Mouse (Mus musculus): ENCODE measurements at regions not wholly inside any gene's neighbourhood (a gene's known extent, or its start where the extent isn't known, plus 50 kb on each side); places are given as distances from the start of the nearest gene placed in this dataset.

- H3K27ac ChIP-seq (replicated peaks) = no peak overlapping the region
- 95% methylated on average over 2 of the region's 2 CpGs for whole genome bisulfite sequencing
- no peak overlapping the region for H3K9ac ChIP-seq (replicated peaks)
- no peaks in the 10 kb centered on the region for H3K27me3 ChIP-seq
- no peak overlapping the region for H3K4me2 ChIP-seq (replicated peaks)
- H3K36me3 ChIP-seq = no peaks in the 10 kb centered on the region
- H3K4me1 ChIP-seq = no peaks in the 10 kb centered on the region
- H3K4me3 ChIP-seq = no peak overlapping the region
- H3K9me3 ChIP-seq = no peaks in the 10 kb centered on the region
- no peak for ATAC-seq (ENCODE audit: low FRiP score, low read depth)
Observed at GRCm38 (mm10) chr1:159398643-159399042, 124.9 kb upstream of the Tnr start.

DNA sequence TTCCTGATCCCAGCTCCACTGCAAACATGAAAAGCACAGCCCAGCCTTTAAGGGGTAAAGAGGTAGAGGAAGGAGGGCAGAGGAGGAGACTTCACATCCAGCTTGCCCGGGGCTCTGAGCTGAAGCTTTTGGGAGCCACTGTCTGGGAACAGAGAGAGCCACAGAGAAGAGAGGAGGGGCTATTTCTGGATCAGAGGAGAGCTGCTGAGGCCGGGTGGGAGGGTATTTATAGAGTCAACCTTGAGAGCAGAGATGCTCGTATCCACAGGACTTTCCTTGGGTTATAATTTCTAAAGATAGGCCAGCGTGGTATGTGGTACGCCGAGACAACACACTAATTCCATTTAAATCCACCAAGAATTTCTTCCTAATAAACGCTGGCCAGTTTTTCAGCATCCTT lies 117.3 kb upstream of the Tnr start:
- H3K36me3 ChIP-seq = no peaks in the 10 kb centered on the region
- WGBS = 76% methylated on average over 7 of the region's 7 CpGs
- no peaks in the 10 kb centered on the region for H3K4me1 ChIP-seq
- H3K27me3 ChIP-seq = no peaks in the 10 kb centered on the region
- H3K9me3 ChIP-seq = no peaks in the 10 kb centered on the region
- H3K4me3 ChIP-seq = no peak overlapping the region
- ATAC-seq (ENCODE audit: low FRiP score, low read depth) = no peak
- no peak overlapping the region for H3K4me2 ChIP-seq (replicated peaks)
- H3K27ac ChIP-seq (replicated peaks) = no peak overlapping the region
- H3K9ac ChIP-seq (replicated peaks) = no peak overlapping the region

DNA sequence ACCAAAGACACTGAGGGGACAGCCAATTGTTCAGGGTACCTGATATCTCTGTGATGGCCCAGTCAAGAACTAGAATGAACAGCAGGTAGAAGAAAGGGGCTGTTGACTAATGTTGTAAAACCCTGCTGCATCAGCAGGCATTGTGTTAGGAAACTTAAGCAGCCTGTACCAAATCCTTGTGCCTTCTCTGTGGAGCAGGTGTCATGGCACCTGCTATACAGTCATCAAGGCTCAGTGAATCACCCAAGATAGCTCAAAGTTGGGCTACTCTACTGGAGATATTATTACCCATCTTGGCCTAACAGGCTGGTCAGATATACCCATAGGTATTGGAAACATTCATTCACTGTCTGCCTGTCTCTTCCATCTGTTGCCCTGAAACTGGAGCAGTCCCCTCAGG lies 116.8 kb upstream of the Tnr start:
- Histone ChIP-seq H3K36me3 (no peaks in the 10 kb centered on the region), H3K4me2 (replicated peaks) (no peak overlapping the region), H3K4me3 (no peak overlapping the region), H3K27me3 (no peaks in the 10 kb centered on the region), H3K4me1 (no peaks in the 10 kb centered on the region), H3K27ac (replicated peaks) (no peak overlapping the region), H3K9ac (replicated peaks) (no peak overlapping the region), H3K9me3 (no peaks in the 10 kb centered on the region)
- ATAC-seq (ENCODE audit: low FRiP score, low read depth) = no peak

DNA sequence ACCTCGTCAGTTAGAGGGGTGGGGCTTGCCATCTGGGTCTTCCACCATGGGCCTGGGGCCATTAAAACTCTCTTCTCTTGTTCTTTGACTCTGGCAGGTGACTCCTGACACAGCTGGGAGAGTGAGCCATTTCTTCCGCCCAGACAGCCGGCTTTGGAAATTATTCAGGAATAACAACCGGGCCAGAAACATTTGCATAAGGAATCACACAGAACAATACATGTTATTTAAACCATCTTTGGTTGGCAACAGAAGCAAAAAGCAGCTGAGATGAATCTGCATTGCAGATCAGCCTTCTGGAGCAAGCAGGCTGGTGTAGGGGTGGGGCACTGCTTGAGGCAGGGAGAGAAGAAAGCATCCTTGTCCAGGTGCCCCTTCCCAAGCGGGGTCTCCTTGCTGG lies 110.2 kb upstream of the Tnr start:
- ATAC-seq (ENCODE audit: low FRiP score, low read depth) = peak; percentile 76
- no peak overlapping the region for H3K4me2 ChIP-seq (replicated peaks)
- no peak overlapping the region for H3K9ac ChIP-seq (replicated peaks)
- H3K27me3 ChIP-seq = no peaks in the 10 kb centered on the region
- 44% methylated on average over 5 of the region's 5 CpGs for WGBS
- peak overlapping the region; percentile 40 for H3K27ac ChIP-seq (replicated peaks)
- peaks cover 17% of the 10 kb centered on the region; the same call in 1 of the 2 replicates for H3K4me1 ChIP-seq
- no peaks in the 10 kb centered on the region for H3K9me3 ChIP-seq
- H3K4me3 ChIP-seq = no peak overlapping the region
- no peaks in the 10 kb centered on the region for H3K36me3 ChIP-seq

GRCm38 (mm10) chr1:159415656-159416055 lies 107.9 kb upstream of the Tnr start:
- no peaks in the 10 kb centered on the region for H3K27me3 ChIP-seq
- WGBS = 51% methylated on average over 3 of the region's 3 CpGs
- no peaks in the 10 kb centered on the region for H3K36me3 ChIP-seq
- peaks cover 17% of the 10 kb centered on the region; the same call in 1 of the 2 replicates for H3K4me1 ChIP-seq
- no peak for ATAC-seq (ENCODE audit: low FRiP score, low read depth)
- no peak overlapping the region for H3K27ac ChIP-seq (replicated peaks)
- no peak overlapping the region for H3K4me3 ChIP-seq
- H3K4me2 ChIP-seq (replicated peaks) = no peak overlapping the region
- no peak overlapping the region for H3K9ac ChIP-seq (replicated peaks)
- H3K9me3 ChIP-seq = no peaks in the 10 kb centered on the region

GRCm38 (mm10) chr1:159417176-159417575 lies 106.4 kb upstream of the Tnr start:
- no peaks in the 10 kb centered on the region for H3K27me3 ChIP-seq
- 85% methylated on average over 5 of the region's 5 CpGs for WGBS
- H3K4me3 ChIP-seq = no peak overlapping the region
- no peak for ATAC-seq (ENCODE audit: low FRiP score, low read depth)
- no peak overlapping the region for H3K9ac ChIP-seq (replicated peaks)
- H3K36me3 ChIP-seq = no peaks in the 10 kb centered on the region
- peaks cover 17% of the 10 kb centered on the region; the same call in 1 of the 2 replicates for H3K4me1 ChIP-seq
- no peak overlapping the region for H3K4me2 ChIP-seq (replicated peaks)
- no peaks in the 10 kb centered on the region for H3K9me3 ChIP-seq
- no peak overlapping the region for H3K27ac ChIP-seq (replicated peaks)

DNA sequence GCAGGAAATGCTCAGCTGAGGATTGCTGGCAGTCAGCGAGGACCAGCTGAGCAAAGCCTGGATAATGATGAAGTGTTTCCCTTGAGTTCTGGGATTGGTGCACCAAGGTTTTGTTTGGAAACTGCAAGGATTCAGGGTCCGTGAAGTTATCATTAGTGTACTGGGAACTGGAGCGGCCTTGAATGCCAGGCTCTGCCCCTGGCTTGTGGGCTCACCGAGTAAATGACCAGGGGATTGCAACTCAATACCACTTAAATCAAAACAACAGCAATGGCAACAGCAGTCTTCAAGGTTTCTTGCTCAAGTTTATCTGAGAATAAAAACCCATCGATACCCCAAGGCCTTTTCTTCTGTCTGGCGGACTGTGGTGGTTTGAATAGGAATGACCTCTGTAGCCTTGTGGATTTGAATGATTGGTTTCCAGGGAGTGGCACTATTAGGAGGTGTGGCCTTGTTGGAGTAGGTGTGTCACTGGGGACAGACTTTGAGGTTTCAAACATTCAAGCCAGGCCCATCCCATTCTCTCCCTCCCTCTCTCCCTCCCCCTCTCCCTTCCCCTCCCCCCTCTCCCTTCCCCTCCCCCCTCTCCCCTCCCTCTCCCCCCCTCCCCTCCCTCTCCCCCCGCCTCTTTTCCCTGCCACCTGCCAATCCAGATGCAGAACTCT lies 104.1 kb upstream of the Tnr start:
- Histone ChIP-seq H3K9ac (replicated peaks) (no peak overlapping the region), H3K27me3 (no peaks in the 10 kb centered on the region), H3K36me3 (no peaks in the 10 kb centered on the region), H3K4me2 (replicated peaks) (no peak overlapping the region), H3K4me3 (no peak overlapping the region), H3K27ac (replicated peaks) (no peak overlapping the region), H3K9me3 (no peaks in the 10 kb centered on the region), H3K4me1 (peaks cover 7% of the 10 kb centered on the region; the same call in 1 of the 2 replicates)
- ATAC-seq (ENCODE audit: low FRiP score, low read depth) = no peak
- WGBS = 76% methylated on average over 6 of the region's 7 CpGs

- H3K4me1 ChIP-seq = peaks cover 5% of the 10 kb centered on the region; the same call in 1 of the 2 replicates
- WGBS = 93% methylated on average over 5 of the region's 5 CpGs
- no peak overlapping the region for H3K9ac ChIP-seq (replicated peaks)
- H3K27ac ChIP-seq (replicated peaks) = no peak overlapping the region
- H3K9me3 ChIP-seq = no peaks in the 10 kb centered on the region
- H3K4me3 ChIP-seq = no peak overlapping the region
- H3K27me3 ChIP-seq = no peaks in the 10 kb centered on the region
- H3K4me2 ChIP-seq (replicated peaks) = no peak overlapping the region
- no peak for ATAC-seq (ENCODE audit: low FRiP score, low read depth)
- H3K36me3 ChIP-seq = no peaks in the 10 kb centered on the region
Observed at GRCm38 (mm10) chr1:159420189-159420588, 103.4 kb upstream of the Tnr start.

GRCm38 (mm10) chr1:159423694-159424093 lies 99.9 kb upstream of the Tnr start:
- Histone ChIP-seq H3K9me3 (no peaks in the 10 kb centered on the region), H3K4me3 (no peak overlapping the region), H3K9ac (replicated peaks) (no peak overlapping the region), H3K27ac (replicated peaks) (no peak overlapping the region), H3K4me2 (replicated peaks) (no peak overlapping the region), H3K27me3 (no peaks in the 10 kb centered on the region), H3K4me1 (no peaks in the 10 kb centered on the region), H3K36me3 (no peaks in the 10 kb centered on the region)
- no peak for ATAC-seq (ENCODE audit: low FRiP score, low read depth)
- 84% methylated on average over 5 of the region's 5 CpGs for WGBS

DNA sequence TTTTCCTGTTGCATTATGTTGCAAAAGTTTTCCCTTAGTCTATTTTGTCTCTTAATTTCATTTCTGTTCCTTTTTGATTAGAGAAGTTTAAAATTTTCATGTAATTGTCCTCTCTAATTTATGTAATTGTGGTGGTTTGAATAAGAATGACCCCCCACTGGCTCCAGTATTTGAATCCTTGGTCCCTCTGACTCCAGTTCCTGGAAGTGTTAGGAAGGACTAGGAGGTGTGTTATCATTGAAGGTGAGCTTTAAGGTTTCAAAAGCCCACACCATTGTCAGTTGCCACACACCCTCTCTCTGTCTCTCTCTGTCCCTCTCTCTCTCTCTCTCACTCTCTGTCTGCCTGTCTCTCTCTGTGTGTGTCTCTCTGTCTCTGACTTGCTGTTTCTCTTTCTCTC lies 93.6 kb upstream of the Tnr start:
- H3K27me3 ChIP-seq = no peaks in the 10 kb centered on the region
- no peaks in the 10 kb centered on the region for H3K9me3 ChIP-seq
- no peak for ATAC-seq (ENCODE audit: low FRiP score, low read depth)
- H3K4me2 ChIP-seq (replicated peaks) = no peak overlapping the region
- no peaks in the 10 kb centered on the region for H3K4me1 ChIP-seq
- H3K9ac ChIP-seq (replicated peaks) = no peak overlapping the region
- H3K27ac ChIP-seq (replicated peaks) = no peak overlapping the region
- no peaks in the 10 kb centered on the region for H3K36me3 ChIP-seq
- no peak overlapping the region for H3K4me3 ChIP-seq

DNA sequence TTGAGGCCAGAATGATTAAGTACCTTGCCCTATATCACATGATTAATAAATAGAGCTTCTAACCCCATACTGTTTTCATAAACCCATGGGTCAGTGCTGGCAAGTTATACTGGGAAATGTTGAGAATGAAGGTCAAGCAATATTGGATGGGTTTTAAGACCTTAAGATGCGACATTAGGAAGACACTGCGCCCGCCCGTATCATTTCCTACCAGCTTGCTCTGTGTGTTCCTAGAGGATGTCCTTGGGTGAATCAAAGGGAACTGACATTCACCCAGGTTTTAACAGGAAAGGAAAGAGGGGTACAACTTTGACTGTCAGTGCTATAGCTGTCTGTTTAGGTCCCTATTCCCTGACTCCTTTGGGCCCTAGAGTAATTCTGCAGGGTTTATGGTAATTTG lies 90.0 kb upstream of the Tnr start:
- Histone ChIP-seq H3K4me1 (no peaks in the 10 kb centered on the region), H3K9me3 (no peaks in the 10 kb centered on the region), H3K4me3 (no peak overlapping the region), H3K36me3 (no peaks in the 10 kb centered on the region), H3K9ac (replicated peaks) (no peak overlapping the region), H3K27ac (replicated peaks) (no peak overlapping the region), H3K27me3 (no peaks in the 10 kb centered on the region), H3K4me2 (replicated peaks) (no peak overlapping the region)
- no peak for ATAC-seq (ENCODE audit: low FRiP score, low read depth)
- 95% methylated on average over 4 of the region's 4 CpGs for WGBS

DNA sequence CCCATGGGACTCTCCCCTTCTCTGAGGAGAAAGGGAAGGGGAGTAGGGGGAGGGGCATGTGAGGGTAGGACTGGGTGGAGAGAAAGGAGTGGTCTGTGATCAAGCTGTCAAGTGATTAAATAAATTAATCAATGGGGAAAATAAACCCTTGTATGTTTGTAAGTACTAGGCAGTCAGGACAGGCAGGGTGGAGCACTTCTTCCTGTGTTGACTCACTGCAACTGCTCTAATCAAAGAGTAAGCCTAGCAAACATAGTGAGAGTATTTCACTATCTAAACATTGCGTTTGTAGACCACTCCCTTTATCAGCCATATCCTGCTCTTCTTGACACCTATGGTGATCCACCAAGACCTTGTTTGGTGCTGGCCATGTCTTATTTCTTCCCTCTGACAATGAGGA lies 82.8 kb upstream of the Tnr start:
- WGBS = 83% methylated on average over 1 of the region's 1 CpGs
- ATAC-seq (ENCODE audit: low FRiP score, low read depth) = no peak
- no peaks in the 10 kb centered on the region for H3K9me3 ChIP-seq
- no peak overlapping the region for H3K27ac ChIP-seq (replicated peaks)
- H3K4me3 ChIP-seq = no peak overlapping the region
- H3K36me3 ChIP-seq = no peaks in the 10 kb centered on the region
- no peaks in the 10 kb centered on the region for H3K27me3 ChIP-seq
- H3K4me1 ChIP-seq = no peaks in the 10 kb centered on the region
- no peak overlapping the region for H3K4me2 ChIP-seq (replicated peaks)
- H3K9ac ChIP-seq (replicated peaks) = no peak overlapping the region

- Histone ChIP-seq H3K4me3 (no peak overlapping the region), H3K27ac (replicated peaks) (no peak overlapping the region), H3K4me1 (no peaks in the 10 kb centered on the region), H3K27me3 (no peaks in the 10 kb centered on the region), H3K9me3 (no peaks in the 10 kb centered on the region), H3K4me2 (replicated peaks) (no peak overlapping the region), H3K9ac (replicated peaks) (no peak overlapping the region), H3K36me3 (no peaks in the 10 kb centered on the region)
- WGBS = 78% methylated on average over 1 of the region's 1 CpGs
- no peak for ATAC-seq (ENCODE audit: low FRiP score, low read depth)
Observed at GRCm38 (mm10) chr1:159444093-159444492, 79.5 kb upstream of the Tnr start.
